Comparison of ENCODE assay signal across 9 mouse cellular contexts in genomic region chr12:72053303-72053702, GRCm38 (mm10). TPM values are rescaled to one million over a fixed set of nuclear protein-coding genes. Genes with fewer than 3 reads are reported as not detected.
A peak's percentile ranks its signal among the peaks of the same experiment; 100 is the strongest.
DNase-seq lines count a peak whose midpoint lies in the region; ATAC-seq lines count a peak whose summit lies in the region.
"Had no signal": no experiment of that assay in that cellular context is flagged by ENCODE, and none has a peak within 500 bp of the region (broad histone marks: within the 10 kb centered on the region; RNA-seq: fewer than 3 reads in every experiment).

No protein-coding gene starts in this region.

- H3K27me3 ChIP-seq in midbrain, embryonic 14.5 days (ENCODE audit: control insufficient read depth, insufficient read depth, low read length) = no peaks in the 10 kb centered on the region
- H3K27me3 ChIP-seq in midbrain, embryonic 10.5 days (ENCODE audit: low read depth, poor library complexity, severe bottlenecking) = 0 out of 2 replicates have a peak, but pooled peaks cover 4% of the 10 kb centered on the region
- no peaks in the 10 kb centered on the region for H3K27me3 ChIP-seq in splenic B cell, adult 2 months (ENCODE audit: control insufficient read depth, insufficient read depth, low read length, poor library complexity, severe bottlenecking)
- H3K27me3 ChIP-seq in forebrain, embryonic 13.5 days = no peaks in the 10 kb centered on the region
- H3K27me3 ChIP-seq in forebrain, embryonic 12.5 days = no peaks in the 10 kb centered on the region

- no peaks in the 10 kb centered on the region for H3K4me1 ChIP-seq in midbrain, embryonic 14.5 days (ENCODE audit: control insufficient read depth, insufficient read depth, low read length)
- H3K4me1 ChIP-seq in midbrain, embryonic 10.5 days = no peaks in the 10 kb centered on the region
- no peaks in the 10 kb centered on the region for H3K4me1 ChIP-seq in forebrain, embryonic 13.5 days
- H3K4me1 ChIP-seq in forebrain, embryonic 12.5 days = no peaks in the 10 kb centered on the region

- DNase-seq in heart, postnatal 10 days = peak; percentile 30 to 50
- DNase-seq in heart, adult 8-10 months (ENCODE audit: low spot score) = no peak
- peak; percentile 69 for DNase-seq in midbrain, embryonic 14.5 days
- DNase-seq in midbrain, embryonic 10.5 days (ENCODE audit: low spot score) = no peak
- DNase-seq in embryo, embryonic 10 days (ENCODE audit: low spot score) = peak; percentile 73
- peak; percentile 38 for DNase-seq in splenic B cell, adult 2 months (ENCODE audit: low read depth, low spot score)

- H3K27ac ChIP-seq in midbrain, embryonic 14.5 days (replicated peaks; ENCODE audit: low read depth, low read length) = no peak overlapping the region
- H3K27ac ChIP-seq in midbrain, embryonic 10.5 days (replicated peaks) = no peak overlapping the region
- no peak overlapping the region for H3K27ac ChIP-seq in forebrain, embryonic 13.5 days
- H3K27ac ChIP-seq in forebrain, embryonic 12.5 days = no peak overlapping the region

- H3K9me3 ChIP-seq in midbrain, embryonic 14.5 days (ENCODE audit: control insufficient read depth, low read length) = peaks cover 3% of the 10 kb centered on the region; the same call in 1 of the 2 replicates
- H3K9me3 ChIP-seq in midbrain, embryonic 10.5 days (replicated peaks) = no peaks in the 10 kb centered on the region; the same call in 1 of the 2 replicates
- 0 out of 2 replicates have a peak, but pooled peaks cover 10% of the 10 kb centered on the region for H3K9me3 ChIP-seq in forebrain, embryonic 13.5 days (replicated peaks)
- H3K9me3 ChIP-seq in forebrain, embryonic 12.5 days = no peaks in the 10 kb centered on the region

- H3K36me3 ChIP-seq in midbrain, embryonic 14.5 days (ENCODE audit: control insufficient read depth, insufficient read depth, low read length) = no peaks in the 10 kb centered on the region
- H3K36me3 ChIP-seq in midbrain, embryonic 10.5 days = no peaks in the 10 kb centered on the region
- H3K36me3 ChIP-seq in splenic B cell, adult 2 months (ENCODE audit: control insufficient read depth, insufficient read depth, low read length, poor library complexity, severe bottlenecking) = no peaks in the 10 kb centered on the region
- H3K36me3 ChIP-seq in forebrain, embryonic 13.5 days (ENCODE audit: poor library complexity, severe bottlenecking) = no peaks in the 10 kb centered on the region
- no peaks in the 10 kb centered on the region for H3K36me3 ChIP-seq in forebrain, embryonic 12.5 days (replicated peaks)

- 38% methylated on average over 6 of the region's 6 CpGs for WGBS in midbrain, embryonic 14.5 days
- WGBS in midbrain, embryonic 10.5 days = 42% methylated on average over 6 of the region's 6 CpGs
- 42% methylated on average over 6 of the region's 6 CpGs for WGBS in forebrain, embryonic 13.5 days
- WGBS in forebrain, embryonic 12.5 days = 42% methylated on average over 6 of the region's 6 CpGs

- intact Hi-C loops in heart, postnatal 10 days (cut with DNase I) = no loop called here

- ATAC-seq in midbrain, embryonic 14.5 days (ENCODE audit: low FRiP score, low TSS enrichment) = no peak
- no peak for ATAC-seq in forebrain, embryonic 13.5 days
- no peak for ATAC-seq in forebrain, embryonic 12.5 days (ENCODE audit: low FRiP score)

- H3K4me2 ChIP-seq in midbrain, embryonic 14.5 days (ENCODE audit: low read length) = no peak overlapping the region
- H3K4me2 ChIP-seq in forebrain, embryonic 13.5 days = no peak overlapping the region
- H3K4me2 ChIP-seq in forebrain, embryonic 12.5 days = no peak overlapping the region

- H3K4me3 ChIP-seq in midbrain, embryonic 14.5 days (replicated peaks; ENCODE audit: low read depth, low read length) = no peak overlapping the region
- no peak overlapping the region for H3K4me3 ChIP-seq in midbrain, embryonic 10.5 days
- no peak overlapping the region for H3K4me3 ChIP-seq in forebrain, embryonic 13.5 days
- H3K4me3 ChIP-seq in forebrain, embryonic 12.5 days (replicated peaks) = no peak overlapping the region

- no peak overlapping the region for H3K9ac ChIP-seq in midbrain, embryonic 14.5 days (replicated peaks; ENCODE audit: low read length)
- H3K9ac ChIP-seq in forebrain, embryonic 13.5 days = no peak overlapping the region
- H3K9ac ChIP-seq in forebrain, embryonic 12.5 days = no peak overlapping the region

RNA-seq across cellular contexts. Expression of gene Gpr135, which starts 17.6 kb away (rescaled TPM):
- total RNA-seq in heart, postnatal 10 days (2021) = under 1 TPM; 0.64 to 0.79 TPM
- total RNA-seq in heart, adult 8-10 months (2022) = under 1 TPM; 0.26 to 0.41 (median 0.31) TPM
- 4.6 and 7.4 TPM in 2 replicates for polyA plus RNA-seq in midbrain, embryonic 14.5 days (2014; fragmentation: Nextera tagmentation; extraction: Ambion mirVana)
- 0.46 and 0.82 TPM in 2 replicates for polyA plus RNA-seq in midbrain, embryonic 10.5 days (2016; fragmentation: Nextera tagmentation; extraction: Ambion mirVana)
- polyA plus RNA-seq in forebrain, embryonic 13.5 days (2015; fragmentation: Nextera tagmentation; extraction: Ambion mirVana) = 1.4 and 1.5 TPM in 2 replicates
- polyA plus RNA-seq in forebrain, embryonic 12.5 days (2016; fragmentation: Nextera tagmentation; extraction: Ambion mirVana) = 1.1 and 1.4 TPM in 2 replicates

RNA-seq across cellular contexts. Expression of gene L3hypdh, which starts 31.9 kb away (rescaled TPM):
- 10 to 100 TPM; 10.3 to 13.8 TPM for total RNA-seq in heart, postnatal 10 days (2021)
- 1 to 10 TPM; 4.9 to 9.1 (median 8.1) TPM for total RNA-seq in heart, adult 8-10 months (2022)
- 11.7 and 12.8 TPM in 2 replicates for polyA plus RNA-seq in midbrain, embryonic 14.5 days (2014; fragmentation: Nextera tagmentation; extraction: Ambion mirVana)
- polyA plus RNA-seq in midbrain, embryonic 10.5 days (2016; fragmentation: Nextera tagmentation; extraction: Ambion mirVana) = 6.7 and 7.8 TPM in 2 replicates
- 6.9 and 7.7 TPM in 2 replicates for polyA plus RNA-seq in forebrain, embryonic 13.5 days (2015; fragmentation: Nextera tagmentation; extraction: Ambion mirVana)
- 7.0 and 8.5 TPM in 2 replicates for polyA plus RNA-seq in forebrain, embryonic 12.5 days (2016; fragmentation: Nextera tagmentation; extraction: Ambion mirVana)
- total RNA-seq: neutrophil, adult 5-6 weeks had no signal

RNA-seq across cellular contexts. Expression of gene Jkamp, which starts 32.1 kb away (rescaled TPM):
- total RNA-seq in heart, postnatal 10 days (2021) = 10 to 100 TPM; 28.2 to 34.6 TPM
- total RNA-seq in heart, adult 8-10 months (2022) = 10 to 100 TPM; 21.1 to 24.8 (median 22.8) TPM
- 89.9 and 115 TPM in 2 replicates for polyA plus RNA-seq in midbrain, embryonic 14.5 days (2014; fragmentation: Nextera tagmentation; extraction: Ambion mirVana)
- polyA plus RNA-seq in midbrain, embryonic 10.5 days (2016; fragmentation: Nextera tagmentation; extraction: Ambion mirVana) = 84.5 and 102 TPM in 2 replicates
- polyA plus RNA-seq in forebrain, embryonic 13.5 days (2015; fragmentation: Nextera tagmentation; extraction: Ambion mirVana) = 112 and 116 TPM in 2 replicates
- polyA plus RNA-seq in forebrain, embryonic 12.5 days (2016; fragmentation: Nextera tagmentation; extraction: Ambion mirVana) = 81.0 and 81.7 TPM in 2 replicates

Comparison
In these comparisons a context has a peak if more than half of its experiments do, and no peak if none do; other contexts are left out.
1. DNase-seq: peak in heart, postnatal 10 days (2 of 2), midbrain, embryonic 14.5 days (single experiment), embryo, embryonic 10 days (single experiment) and splenic B cell, adult 2 months (single experiment); none in heart, adult 8-10 months (single experiment) and midbrain, embryonic 10.5 days (single experiment).